Mouse (Mus musculus) thymus, adult 2 months (tissue): Measurements from ENCODE around the gene Ltbr. TPM values are rescaled to one million over a fixed set of nuclear protein-coding genes. Genes with fewer than 3 reads are reported as not detected.

Experiments
- DNase-seq: peaks from one replicate; pipeline ENCODE4 v3.0.0; 2021
- H3K27ac ChIP-seq: fragments of 200-500 bp; 2 replicates; pipeline ENCODE4 v1.5.1; 2012; ENCODE audit warnings: low read length, control low read depth; ENCODE audit not compliant: control insufficient read depth, insufficient read depth
- H3K27me3 ChIP-seq: fragments of 200-500 bp; 2 replicates; pipeline ENCODE4 v1.6.1; 2012; ENCODE audit warnings: mild to moderate bottlenecking, low read length, moderate library complexity, mixed read lengths; ENCODE audit not compliant: control insufficient read depth, insufficient read depth
- H3K36me3 ChIP-seq: fragments of 200-500 bp; 2 replicates; pipeline ENCODE4 v1.6.1; 2012; ENCODE audit warnings: mild to moderate bottlenecking, low read length, moderate library complexity; ENCODE audit not compliant: control insufficient read depth, insufficient read depth
- H3K4me1 ChIP-seq: fragments of 200-500 bp; replicated peaks from 2 replicates; pipeline ENCODE4 v1.6.1; 2012; ENCODE audit warnings: low read length; ENCODE audit not compliant: control insufficient read depth, insufficient read depth
- H3K4me3 ChIP-seq: fragments of 200-500 bp; 2 replicates; pipeline ENCODE4 v1.5.1; 2012; ENCODE audit warnings: mild to moderate bottlenecking, low read length, control low read depth, moderate library complexity; ENCODE audit not compliant: control insufficient read depth, insufficient read depth
- CTCF ChIP-seq: fragments of 200-500 bp; IDR thresholded peaks from 2 replicates; pipeline ENCODE4 v1.5.1; 2012; ENCODE audit warnings: mild to moderate bottlenecking, control low read depth, low read length, moderate library complexity, borderline replicate concordance; ENCODE audit not compliant: control insufficient read depth, poor library complexity, insufficient read depth; ENCODE audit errors: extremely low read depth
- POLR2A ChIP-seq: fragments of 200-500 bp; IDR thresholded peaks from 2 replicates; pipeline ENCODE4 v1.6.1; 2012; ENCODE audit warnings: mild to moderate bottlenecking, low read length, control low read depth, moderate library complexity; ENCODE audit not compliant: control insufficient read depth, poor library complexity, insufficient read depth; ENCODE audit errors: extremely low read depth
- WGBS: fragments of 180-500 bp; shearing (Covaris S2); methylation state at CpG from one replicate; pipeline ENCODE4 v1.1.7; 2018; 5-methylcytosine and 5-hydroxymethylcytosine counted together
- polyA plus RNA-seq: library from polyadenylated mRNA; depleted of rRNA; stranded (reverse); fragments of >200 nt; gene quantifications from 2 replicates; pipeline ENCODE4 v1.2.3, GENCODE M21; 2012

Ltbr gene
- polyA plus RNA-seq, 1 experiment, result 30.6 TPM

- no peak for TF ChIP-seq POLR2A
- TF ChIP-seq CTCF, result no peak
- Histone ChIP-seq H3K4me1 (0 out of 2 replicates have a peak, but pooled peaks cover 2% of the 10 kb centered on the region), H3K27ac (no peak overlapping the region), H3K4me3 (no peak overlapping the region), H3K36me3 (no peaks in the 10 kb centered on the region), H3K27me3 (no peaks in the 10 kb centered on the region)
- no peak for DNase-seq
- 90% methylated on average over 13 of the region's 13 CpGs for WGBS
Measured at GRCm38 (mm10) chr6:125322794-125323193, 9.1 kb upstream of the Ltbr start.

- DNase-seq, result no peak
- TF ChIP-seq CTCF (no peak), POLR2A (no peak)
- Histone ChIP-seq H3K4me3 (no peak overlapping the region), H3K27me3 (no peaks in the 10 kb centered on the region), H3K4me1 (0 out of 2 replicates have a peak, but pooled peaks cover 3% of the 10 kb centered on the region), H3K36me3 (no peaks in the 10 kb centered on the region), H3K27ac (no peak overlapping the region)
- WGBS, result 72% methylated on average over 26 of the region's 26 CpGs
Measured at GRCm38 (mm10) chr6:125321114-125321855, 7.6 kb upstream of the Ltbr start.

GRCm38 (mm10) chr6:125320323-125320722 lies 6.6 kb upstream of the Ltbr start, which contains the start of gene Scnn1a:
Scnn1a (plus strand) TSS chr6:125320659.
- 0 out of 2 replicates have a peak, but pooled peaks cover 3% of the 10 kb centered on the region for H3K4me1 ChIP-seq
- no peaks in the 10 kb centered on the region for H3K36me3 ChIP-seq
- no peak for DNase-seq
- H3K4me3 ChIP-seq, result no peak within 1 kb of the TSS
- whole genome bisulfite sequencing, result 75% methylated on average over 1 of the region's 1 CpGs
- TF ChIP-seq CTCF (no peak), POLR2A (no peak)
- no peak within 1 kb of the TSS; the same call in 1 of the 2 replicates for H3K27ac ChIP-seq
- H3K27me3 ChIP-seq, result no peaks in the 10 kb centered on the region

- Histone ChIP-seq H3K27ac (no peak overlapping the region; the same call in 1 of the 2 replicates), H3K27me3 (no peaks in the 10 kb centered on the region), H3K4me1 (0 out of 2 replicates have a peak, but pooled peaks cover 3% of the 10 kb centered on the region), H3K4me3 (no peak overlapping the region), H3K36me3 (no peaks in the 10 kb centered on the region)
- no peak for DNase-seq
- TF ChIP-seq POLR2A, result no peak
- TF ChIP-seq CTCF, result no peak
Measured at GRCm38 (mm10) chr6:125319919-125320296, 6.2 kb upstream of the Ltbr start.

GRCm38 (mm10) chr6:125318981-125319918 lies 5.6 kb upstream of the Ltbr start:
- H3K4me3 ChIP-seq, result no peak overlapping the region
- H3K27ac ChIP-seq, result no peak overlapping the region; the same call in 1 of the 2 replicates
- peaks cover 4% of the 10 kb centered on the region for H3K4me1 ChIP-seq
- no peaks in the 10 kb centered on the region for H3K36me3 ChIP-seq
- 87% methylated on average over 15 of the region's 15 CpGs for WGBS
- no peak for DNase-seq
- no peaks in the 10 kb centered on the region for H3K27me3 ChIP-seq
- no peak for TF ChIP-seq POLR2A
- no peak for TF ChIP-seq CTCF

GRCm38 (mm10) chr6:125317077-125317476 lies 3.4 kb upstream of the Ltbr start:
- no peaks in the 10 kb centered on the region; the same call in 1 of the 2 replicates for H3K27me3 ChIP-seq

More at GRCm38 (mm10) chr6:125317077-125317476, 3.4 kb upstream of the Ltbr start:
- Histone ChIP-seq H3K4me3 (no peak overlapping the region), H3K4me1 (peaks cover 13% of the 10 kb centered on the region), H3K36me3 (no peaks in the 10 kb centered on the region), H3K27ac (no peak overlapping the region)
- 88% methylated on average over 7 of the region's 7 CpGs for WGBS
- no peak for DNase-seq
- no peak for TF ChIP-seq CTCF
- no peak for TF ChIP-seq POLR2A
